ENCODE assay signal across 14 mouse cellular contexts in the genomic region with DNA sequence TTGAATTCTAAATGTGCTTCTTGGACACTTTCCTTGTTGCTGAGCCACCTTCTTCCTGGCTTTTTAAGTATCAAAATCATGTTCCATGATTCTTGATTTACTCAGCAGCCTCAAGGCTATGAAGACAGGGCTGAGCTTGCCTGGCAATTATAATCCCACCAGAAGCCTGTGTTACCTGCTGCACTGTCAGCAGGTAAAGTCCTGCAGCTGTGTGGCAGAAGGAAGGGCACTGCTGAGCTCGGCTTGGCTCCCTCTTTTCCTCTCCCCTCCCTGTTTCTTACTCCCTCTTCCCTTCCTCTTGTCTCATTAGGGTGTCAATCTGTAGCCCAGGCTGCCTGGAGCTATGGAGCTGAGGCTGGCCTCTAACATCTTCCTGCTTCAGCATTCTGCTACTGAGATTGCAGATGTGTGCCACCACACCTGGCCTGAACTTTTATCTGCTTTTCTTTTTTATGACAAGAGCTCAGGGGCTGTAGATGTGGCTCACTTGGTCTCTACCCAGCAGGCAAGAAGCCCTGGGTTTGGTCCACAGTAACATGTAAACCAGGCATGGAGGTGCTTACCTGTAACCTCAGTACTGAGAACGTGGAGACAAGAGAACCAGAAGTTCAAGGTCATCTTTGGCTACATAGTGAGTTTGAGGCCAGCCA.
"Had no signal": no experiment of that assay in that cellular context is flagged by ENCODE, and none has a peak within 500 bp of the region (broad histone marks: within the 10 kb centered on the region; RNA-seq: fewer than 3 reads in every experiment).

No protein-coding gene starts in this region.

- H3K27me3 ChIP-seq: intestine, embryonic 15.5 days; lung, embryonic 15.5 days; neural tube, embryonic 13.5 days; stomach, embryonic 15.5 days had no signal

- DNase-seq: kidney, adult 8-10 months; left cerebral cortex, postnatal 4 days; liver; lung, postnatal 14 days; midbrain, embryonic 14.5 days; retina, postnatal 1 day; right cerebral cortex, postnatal 4 days; thymus, adult 2 months; thymus, postnatal 25 days had no signal

- H3K9ac ChIP-seq: intestine, embryonic 15.5 days; lung, embryonic 15.5 days; neural tube, embryonic 13.5 days; stomach, embryonic 15.5 days had no signal

- H3K27ac ChIP-seq: intestine, embryonic 15.5 days; lung, embryonic 15.5 days; macrophage; neural tube, embryonic 13.5 days; stomach, embryonic 15.5 days had no signal

- ATAC-seq: intestine, embryonic 15.5 days had no signal

- H3K4me3 ChIP-seq: intestine, embryonic 15.5 days; lung, embryonic 15.5 days; stomach, embryonic 15.5 days had no signal

- H3K4me1 ChIP-seq: stomach, embryonic 15.5 days had no signal

- H3K4me2 ChIP-seq: intestine, embryonic 15.5 days; lung, embryonic 15.5 days; stomach, embryonic 15.5 days had no signal

- H3K9me3 ChIP-seq: intestine, embryonic 15.5 days; lung, embryonic 15.5 days; neural tube, embryonic 13.5 days; stomach, embryonic 15.5 days had no signal

- H3K36me3 ChIP-seq: intestine, embryonic 15.5 days; lung, embryonic 15.5 days; neural tube, embryonic 13.5 days; stomach, embryonic 15.5 days had no signal
